Mouse (Mus musculus): Measurements from ENCODE around the gene Rhox11.
"Not testable (repeated sequence)": the region's sequence is repeated elsewhere in the genome, so short reads cannot be mapped to it uniquely, and the experiment has no call there.

Gene Rhox11

GRCm38 (mm10) chrX:38085041-38085440 lies at the start of gene Rhox11:
Gene Rhox11 (minus strand): TSS chrX:38085141.
- DNase-seq (ENCODE audit: low read depth, low spot score): no peak

GRCm38 (mm10) chrX:38121478-38121877 lies 36.5 kb upstream of the Rhox11 start:
- DNase-seq (ENCODE audit: low read depth, low spot score): no peak

GRCm38 (mm10) chrX:38120982-38121381 lies 36.0 kb upstream of the Rhox11 start, which contains the start of gene Rhox13:
Gene Rhox13 (plus strand): TSS chrX:38121219.
- no peak for DNase-seq (ENCODE audit: low read depth, low spot score)

GRCm38 (mm10) chrX:38110807-38111206 lies 25.9 kb upstream of the Rhox11 start, which contains the start of gene Rhox12:
Gene Rhox12 (minus strand): TSS chrX:38110907.
- no peak for DNase-seq (ENCODE audit: low read depth, low spot score)

- DNase-seq (ENCODE audit: low read depth, low spot score): no peak
Observed at GRCm38 (mm10) chrX:38084226-38084625, 715 bp downstream of the Rhox11 start.

GRCm38 (mm10) chrX:38066175-38066574 lies 18.8 kb downstream of the Rhox11 start, which contains the start of gene Rhox10:
Gene Rhox10 (plus strand): TSS chrX:38066475.
- DNase-seq (ENCODE audit: low read depth, low spot score): no peak

- DNase-seq (ENCODE audit: low read depth, low spot score): peak; percentile 2
Observed at GRCm38 (mm10) chrX:38061544-38061943, 23.4 kb downstream of the Rhox11 start.

- DNase-seq (ENCODE audit: low read depth, low spot score): not testable (repeated sequence)
Observed at GRCm38 (mm10) chrX:38043014-38043413, 41.9 kb downstream of the Rhox11 start, which contains the start of gene Btg1-ps2. Gene Btg1-ps2 (minus strand): TSS chrX:38043114.

GRCm38 (mm10) chrX:38039666-38040065 lies 45.3 kb downstream of the Rhox11 start:
- no peak for DNase-seq (ENCODE audit: low read depth, low spot score)

GRCm38 (mm10) chrX:38033841-38034240 lies 51.1 kb downstream of the Rhox11 start:
- DNase-seq (ENCODE audit: low read depth, low spot score): no peak
